Mouse (Mus musculus) intestine, embryonic 15.5 days (tissue): ENCODE data around the gene Nt5dc3. TPM values are rescaled to one million over a fixed set of nuclear protein-coding genes. Genes with fewer than 3 reads are reported as not detected.

Source experiments
- ATAC-seq: fragments of 200-750 bp; cut with Nextera tagmentation; 2 replicates; pipeline ENCODE4 v1.8.0; 2017; ENCODE audit warnings: moderate TSS enrichment, moderate library complexity
- H3K27ac ChIP-seq: fragments of 300-500 bp; sonication (generic); 2 replicates; pipeline ENCODE4 v1.5.1; 2015; ENCODE audit warnings: mild to moderate bottlenecking, inconsistent platforms
- H3K27me3 ChIP-seq: fragments of 300-500 bp; sonication (generic); replicated peaks from 2 replicates; pipeline ENCODE4 v1.6.1; 2015; ENCODE audit warnings: inconsistent platforms
- H3K36me3 ChIP-seq: fragments of 300-500 bp; sonication (generic); 2 replicates; pipeline ENCODE4 v1.6.1; 2015; ENCODE audit warnings: inconsistent platforms
- H3K4me1 ChIP-seq: fragments of 300-500 bp; sonication (generic); replicated peaks from 2 replicates; pipeline ENCODE4 v1.6.1; 2015; ENCODE audit warnings: inconsistent platforms
- H3K4me2 ChIP-seq: fragments of 300-500 bp; sonication (generic); replicated peaks from 2 replicates; pipeline ENCODE4 v1.6.1; 2015; ENCODE audit warnings: mild to moderate bottlenecking, inconsistent platforms
- H3K4me3 ChIP-seq: fragments of 300-500 bp; sonication (generic); replicated peaks from 2 replicates; pipeline ENCODE4 v1.5.1; 2015; ENCODE audit warnings: inconsistent platforms
- H3K9ac ChIP-seq: fragments of 300-500 bp; sonication (generic); 2 replicates; pipeline ENCODE4 v1.6.1; 2015; ENCODE audit warnings: inconsistent platforms
- H3K9me3 ChIP-seq: fragments of 300-500 bp; sonication (generic); 2 replicates; pipeline ENCODE4 v1.6.1; 2016; ENCODE audit warnings: inconsistent platforms
- WGBS: fragments of 180-500 bp; shearing (Covaris S2); methylation state at CpG from one replicate; pipeline ENCODE4 v1.1.7; 2015; 5-methylcytosine and 5-hydroxymethylcytosine counted together
- polyA plus RNA-seq: library from polyadenylated mRNA; unstranded; fragments of >200 nt; fragmentation: Nextera tagmentation; extraction: Ambion mirVana; gene quantifications from 2 replicates; pipeline ENCODE4 v1.2.1, GENCODE M21; 2015

The Nt5dc3 gene
- polyA plus RNA-seq, 1 experiment from 2014 or later = 1.0 TPM

- Histone ChIP-seq H3K4me2 (no peak within 1 kb of the TSS), H3K36me3 (no peaks in the 10 kb centered on the region), H3K9me3 (no peaks in the 10 kb centered on the region), H3K4me3 (no peak within 1 kb of the TSS), H3K4me1 (no peaks in the 10 kb centered on the region), H3K27me3 (no peaks in the 10 kb centered on the region), H3K9ac (no peak within 1 kb of the TSS), H3K27ac (no peak within 1 kb of the TSS)
- no peak for ATAC-seq
- 46% methylated on average over 5 of the region's 5 CpGs for WGBS
These were observed 15.1 kb upstream of the Nt5dc3 start, which contains the start of gene Gm49358 for GRCm38 (mm10) chr10:86763672-86764071. Gm49358 (plus strand) TSS chr10:86763972.

DNA sequence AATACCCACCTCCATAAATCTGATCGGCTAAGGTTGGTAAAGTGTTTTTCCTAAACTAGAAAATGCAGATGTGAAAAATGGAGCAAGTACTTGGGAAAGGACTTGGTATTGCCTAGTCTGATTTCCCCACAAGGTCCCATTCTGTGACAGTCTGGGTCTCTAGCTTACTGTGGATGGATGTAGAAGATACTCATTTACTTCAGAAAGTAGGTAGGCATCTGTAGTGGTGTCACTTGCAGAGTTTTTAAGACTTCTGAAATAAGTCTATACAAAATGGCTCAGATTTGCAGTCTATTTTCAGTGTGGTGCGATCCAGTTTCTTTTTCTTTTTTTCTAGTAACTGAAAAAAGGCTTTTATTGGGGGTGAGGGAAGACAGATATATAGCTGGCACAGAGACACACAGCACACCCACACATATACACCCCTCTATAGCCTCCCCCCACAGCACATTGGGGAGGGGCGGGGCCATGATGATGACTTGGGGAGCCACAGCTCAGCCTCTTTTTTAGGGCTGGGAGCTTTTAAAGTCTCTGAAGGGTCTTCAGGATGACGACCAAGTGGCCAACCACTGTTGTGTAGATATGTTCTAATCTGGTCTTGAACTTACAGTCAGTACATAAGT, 13.3 kb upstream of the Nt5dc3 start:
- Histone ChIP-seq H3K4me3 (no peak overlapping the region), H3K4me2 (no peak overlapping the region), H3K27me3 (no peaks in the 10 kb centered on the region), H3K9ac (no peak overlapping the region), H3K4me1 (no peaks in the 10 kb centered on the region), H3K9me3 (no peaks in the 10 kb centered on the region), H3K36me3 (no peaks in the 10 kb centered on the region), H3K27ac (no peak overlapping the region)
- WGBS = 92% methylated on average over 4 of the region's 4 CpGs
- ATAC-seq = no peak

- Histone ChIP-seq H3K9ac (no peak overlapping the region), H3K27me3 (peaks cover 3% of the 10 kb centered on the region; the same call in 1 of the 2 replicates), H3K4me2 (no peak overlapping the region), H3K36me3 (no peaks in the 10 kb centered on the region), H3K4me1 (0 out of 2 replicates have a peak, but pooled peaks cover 7% of the 10 kb centered on the region), H3K9me3 (no peaks in the 10 kb centered on the region), H3K27ac (no peak overlapping the region), H3K4me3 (no peak overlapping the region)
- ATAC-seq = no peak
- WGBS = 49% methylated on average over 5 of the region's 5 CpGs
These were observed 9.6 kb upstream of the Nt5dc3 start for GRCm38 (mm10) chr10:86769216-86769615.

DNA sequence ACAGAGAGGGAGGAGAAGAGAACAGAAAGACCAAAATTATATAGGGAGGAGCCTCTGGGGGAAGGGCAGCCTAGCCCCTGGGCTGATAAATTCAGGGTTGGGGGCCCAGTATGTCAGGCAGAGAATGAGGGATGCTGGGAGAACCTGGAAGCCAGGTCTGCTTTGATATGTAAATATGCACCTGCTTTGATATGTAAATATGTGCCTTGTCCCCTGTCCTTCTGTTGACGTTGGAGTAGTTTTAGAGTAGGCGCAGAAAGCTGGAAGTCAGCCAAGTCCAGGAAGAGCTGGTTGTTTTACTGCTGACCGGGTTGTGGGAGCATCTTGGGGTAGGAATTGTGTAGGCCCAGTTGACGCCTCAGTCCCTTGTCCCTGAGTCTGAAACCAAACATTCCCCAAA, 9.0 kb upstream of the Nt5dc3 start:
- Histone ChIP-seq H3K27ac (no peak overlapping the region), H3K4me2 (no peak overlapping the region), H3K4me1 (0 out of 2 replicates have a peak, but pooled peaks cover 7% of the 10 kb centered on the region), H3K4me3 (no peak overlapping the region), H3K27me3 (peaks cover 3% of the 10 kb centered on the region; the same call in 1 of the 2 replicates), H3K9ac (no peak overlapping the region), H3K36me3 (no peaks in the 10 kb centered on the region), H3K9me3 (no peaks in the 10 kb centered on the region)
- 26% methylated on average over 4 of the region's 4 CpGs for WGBS
- 0 out of 2 replicates have a peak, but pooled peaks have one; percentile 16 for ATAC-seq

- 79% methylated on average over 5 of the region's 5 CpGs for WGBS
- Histone ChIP-seq H3K4me3 (no peak overlapping the region), H3K9ac (no peak overlapping the region), H3K27ac (no peak overlapping the region), H3K4me2 (no peak overlapping the region), H3K36me3 (no peaks in the 10 kb centered on the region), H3K4me1 (0 out of 2 replicates have a peak, but pooled peaks cover 7% of the 10 kb centered on the region), H3K9me3 (no peaks in the 10 kb centered on the region), H3K27me3 (peaks cover 3% of the 10 kb centered on the region; the same call in 1 of the 2 replicates)
- ATAC-seq = no peak
These were observed 7.1 kb upstream of the Nt5dc3 start for GRCm38 (mm10) chr10:86771701-86772100.

DNA sequence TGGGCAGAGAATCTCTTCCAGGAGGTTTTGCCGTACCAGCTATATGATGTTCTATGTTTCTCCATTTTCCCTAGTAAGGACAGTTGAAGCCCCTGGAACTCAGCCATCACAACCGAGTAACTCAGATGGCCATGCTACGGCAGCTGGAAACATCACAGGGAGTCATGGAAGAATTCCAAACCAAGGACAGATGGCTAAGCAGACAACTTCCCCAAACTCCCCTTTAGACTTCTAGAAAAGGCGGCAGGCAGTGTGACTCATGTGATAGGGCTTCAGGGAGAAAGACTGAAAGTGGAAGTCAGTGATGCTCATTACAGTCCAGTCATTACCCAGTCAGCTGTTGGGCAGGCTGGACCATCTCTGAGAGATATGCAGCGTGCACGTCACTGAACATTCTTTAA, 6.6 kb upstream of the Nt5dc3 start:
- 48% methylated on average over 6 of the region's 6 CpGs for WGBS
- Histone ChIP-seq H3K27ac (no peak overlapping the region), H3K9me3 (no peaks in the 10 kb centered on the region), H3K36me3 (no peaks in the 10 kb centered on the region), H3K4me1 (0 out of 2 replicates have a peak, but pooled peaks cover 7% of the 10 kb centered on the region), H3K4me2 (no peak overlapping the region), H3K9ac (no peak overlapping the region), H3K27me3 (peaks cover 3% of the 10 kb centered on the region; the same call in 1 of the 2 replicates), H3K4me3 (no peak overlapping the region)
- no peak for ATAC-seq

- no peaks in the 10 kb centered on the region for H3K36me3 ChIP-seq
- no peak overlapping the region for H3K9ac ChIP-seq
- H3K9me3 ChIP-seq = no peaks in the 10 kb centered on the region
- ATAC-seq = no peak
- no peak overlapping the region for H3K4me3 ChIP-seq
- no peak overlapping the region for H3K27ac ChIP-seq
- WGBS = 13% methylated on average over 4 of the region's 4 CpGs
- peaks cover 13% of the 10 kb centered on the region; the same call in 1 of the 2 replicates for H3K4me1 ChIP-seq
- H3K27me3 ChIP-seq = peaks cover 3% of the 10 kb centered on the region; the same call in 1 of the 2 replicates
- H3K4me2 ChIP-seq = no peak overlapping the region
These were observed 5.4 kb upstream of the Nt5dc3 start for GRCm38 (mm10) chr10:86773360-86773759.

DNA sequence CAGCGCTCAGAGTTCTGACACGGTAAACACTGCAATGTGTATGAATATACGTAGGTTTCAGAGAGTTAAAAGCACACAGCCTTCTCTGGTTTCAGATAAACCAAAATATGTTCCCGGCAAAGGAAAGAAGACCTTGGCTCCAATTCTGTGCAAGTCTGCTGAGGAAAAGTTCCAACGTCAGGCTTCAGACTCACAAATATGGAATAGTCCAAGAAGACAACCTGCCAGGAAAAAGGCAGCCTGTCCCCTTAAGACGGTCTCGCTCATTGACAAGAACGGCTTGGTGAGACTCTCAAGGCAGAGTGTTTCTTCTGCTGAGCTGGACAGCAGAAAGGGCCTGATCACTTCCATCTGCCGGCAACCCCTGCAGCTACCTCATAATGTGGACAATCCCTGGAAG, 2.5 kb upstream of the Nt5dc3 start:
- no peaks in the 10 kb centered on the region for H3K9me3 ChIP-seq
- H3K36me3 ChIP-seq = no peaks in the 10 kb centered on the region
- no peak overlapping the region for H3K4me2 ChIP-seq
- H3K9ac ChIP-seq = no peak overlapping the region
- peaks cover 13% of the 10 kb centered on the region; the same call in 1 of the 2 replicates for H3K4me1 ChIP-seq
- no peak for ATAC-seq
- 53% methylated on average over 9 of the region's 9 CpGs for WGBS
- H3K27ac ChIP-seq = no peak overlapping the region
- peaks cover 3% of the 10 kb centered on the region; the same call in 1 of the 2 replicates for H3K27me3 ChIP-seq
- H3K4me3 ChIP-seq = no peak overlapping the region

- 38% methylated on average over 19 of the region's 19 CpGs for WGBS
- H3K36me3 ChIP-seq = no peaks in the 10 kb centered on the region
- peak overlapping the region; percentile 18; the same call in 1 of the 2 replicates for H3K27ac ChIP-seq
- H3K9ac ChIP-seq = peak overlapping the region; percentile 34; the same call in 1 of the 2 replicates
- peak overlapping the region; percentile 97 for H3K4me2 ChIP-seq
- peak overlapping the region; percentile 66 for H3K4me3 ChIP-seq
- H3K27me3 ChIP-seq = no peaks in the 10 kb centered on the region
- H3K4me1 ChIP-seq = peaks cover 14% of the 10 kb centered on the region; the same call in 1 of the 2 replicates
- ATAC-seq = no peak; the same call in none of the 2 replicates
- H3K9me3 ChIP-seq = no peaks in the 10 kb centered on the region
These were observed 1.0 kb upstream of the Nt5dc3 start for GRCm38 (mm10) chr10:86777614-86778319.

DNA sequence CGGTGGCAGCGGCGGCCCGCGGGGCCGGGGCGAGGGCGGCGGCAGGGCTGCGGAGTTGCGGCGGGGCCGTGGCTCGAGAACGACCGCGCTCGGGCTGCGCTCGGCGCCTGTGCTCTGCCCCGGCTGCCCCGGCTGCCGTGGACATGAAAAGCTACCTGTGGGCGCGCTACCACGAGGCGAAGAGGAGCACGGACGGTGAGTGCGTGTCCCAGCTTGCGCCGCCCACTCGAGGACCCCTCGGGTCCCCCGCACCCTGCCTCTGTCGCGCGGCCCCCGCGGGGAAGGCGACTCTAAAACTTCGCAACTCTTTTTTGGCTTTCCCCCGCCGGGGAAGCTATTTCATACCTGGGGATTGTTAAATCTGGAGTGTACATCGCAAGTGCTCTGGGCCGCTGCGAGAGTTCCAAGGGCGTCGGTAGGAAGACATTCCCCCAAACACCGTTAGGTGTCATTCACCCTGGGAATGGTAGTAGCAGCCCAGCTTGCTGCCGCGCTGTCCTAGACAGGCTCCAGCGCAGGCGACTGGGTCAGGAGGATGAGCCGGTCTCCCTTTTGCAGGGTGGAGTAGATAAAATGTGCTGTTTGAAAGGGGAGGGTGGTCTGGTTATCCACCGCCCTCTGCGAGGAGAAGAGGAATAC, 431 bp downstream of the Nt5dc3 start:
- H3K4me3 ChIP-seq = peak overlapping the region; percentile 66
- no peaks in the 10 kb centered on the region for H3K36me3 ChIP-seq
- H3K9me3 ChIP-seq = no peaks in the 10 kb centered on the region
- H3K9ac ChIP-seq = peak overlapping the region; percentile 63
- no peak overlapping the region for H3K27ac ChIP-seq
- peak overlapping the region; percentile 97 for H3K4me2 ChIP-seq
- ATAC-seq = peak; percentile 41; the same call in 1 of the 2 replicates
- WGBS = under 1% methylated on average over 58 of the region's 58 CpGs
- peaks cover 16% of the 10 kb centered on the region; the same call in 1 of the 2 replicates for H3K4me1 ChIP-seq
- H3K27me3 ChIP-seq = no peaks in the 10 kb centered on the region

GRCm38 (mm10) chr10:86779816-86780500, 1.2 kb downstream of the Nt5dc3 start:
- no peaks in the 10 kb centered on the region for H3K27me3 ChIP-seq
- WGBS = 25% methylated on average over 12 of the region's 12 CpGs
- no peak overlapping the region for H3K27ac ChIP-seq

More at GRCm38 (mm10) chr10:86779816-86780500, 1.2 kb downstream of the Nt5dc3 start:
- H3K4me3 ChIP-seq = peak overlapping the region; percentile 66
- peak overlapping the region; percentile 97 for H3K4me2 ChIP-seq
- no peak for ATAC-seq
- peaks cover 16% of the 10 kb centered on the region; the same call in 1 of the 2 replicates for H3K4me1 ChIP-seq
- no peaks in the 10 kb centered on the region for H3K36me3 ChIP-seq
- peak overlapping the region; percentile 63 for H3K9ac ChIP-seq
- H3K9me3 ChIP-seq = no peaks in the 10 kb centered on the region
